Mouse (Mus musculus) midbrain, embryonic 11.5 days (tissue): Measurements from ENCODE around the gene Pnpla8. TPM values are rescaled to one million over a fixed set of nuclear protein-coding genes. Genes with fewer than 3 reads are reported as not detected.
"Not testable (repeated sequence)": the region's sequence is repeated elsewhere in the genome, so short reads cannot be mapped to it uniquely, and the experiment has no call there.

ENCODE experiments used
- ATAC-seq: fragments of 200-750 bp; cut with Nextera tagmentation; 2 replicates; pipeline ENCODE4 v1.8.0; 2017; ENCODE audit warnings: moderate TSS enrichment, moderate library complexity; ENCODE audit not compliant: low FRiP score
- DNase-seq: peaks from one replicate; pipeline ENCODE4 v3.0.0; 2015; ENCODE audit warnings: low spot score; ENCODE audit errors: missing footprints
- H3K27ac ChIP-seq: fragments of 300-500 bp; sonication (generic); 2 replicates; pipeline ENCODE4 v1.5.1; 2014; ENCODE audit warnings: low read depth, low read length
- H3K27me3 ChIP-seq: fragments of 300-500 bp; sonication (generic); 2 replicates; pipeline ENCODE4 v1.6.1; 2014; ENCODE audit warnings: mild to moderate bottlenecking, low read length, moderate library complexity, mixed read lengths; ENCODE audit not compliant: control insufficient read depth, insufficient read depth
- H3K36me3 ChIP-seq: fragments of 300-500 bp; sonication (generic); 2 replicates; pipeline ENCODE4 v1.6.1; 2014; ENCODE audit warnings: mild to moderate bottlenecking, low read length, moderate library complexity, mixed read lengths; ENCODE audit not compliant: control insufficient read depth, insufficient read depth
- H3K4me1 ChIP-seq: fragments of 300-500 bp; sonication (generic); 2 replicates; pipeline ENCODE4 v1.6.1; 2014; ENCODE audit warnings: low read length; ENCODE audit not compliant: control insufficient read depth, insufficient read depth
- H3K4me2 ChIP-seq: fragments of 300-500 bp; sonication (generic); 2 replicates; pipeline ENCODE4 v1.6.1; 2014; ENCODE audit warnings: mild to moderate bottlenecking, moderate library complexity
- H3K4me3 ChIP-seq: fragments of 300-500 bp; sonication (generic); 2 replicates; pipeline ENCODE4 v1.5.1; 2014; ENCODE audit warnings: low read depth, low read length
- H3K9ac ChIP-seq: fragments of 300-500 bp; sonication (generic); 2 replicates; pipeline ENCODE4 v1.6.1; 2014; ENCODE audit warnings: low read length
- H3K9me3 ChIP-seq: fragments of 300-500 bp; sonication (generic); 2 replicates; pipeline ENCODE4 v1.6.1; 2016; ENCODE audit warnings: low read length; ENCODE audit not compliant: control insufficient read depth
- WGBS: fragments of 180-500 bp; shearing (Covaris S2); extraction: QIAGEN DNeasy Blood & Tissue Kit; methylation state at CpG from one replicate; pipeline ENCODE4 v1.1.7; 2014; 5-methylcytosine and 5-hydroxymethylcytosine counted together
- polyA plus RNA-seq: library from polyadenylated mRNA; unstranded; fragments of >200 nt; fragmentation: Nextera tagmentation; extraction: Ambion mirVana; gene quantifications from 2 replicates; pipeline ENCODE4 v1.2.1, GENCODE M21; 2014

Pnpla8 gene
- 95.6 and 107 TPM in 2 replicates for polyA plus RNA-seq

DNA sequence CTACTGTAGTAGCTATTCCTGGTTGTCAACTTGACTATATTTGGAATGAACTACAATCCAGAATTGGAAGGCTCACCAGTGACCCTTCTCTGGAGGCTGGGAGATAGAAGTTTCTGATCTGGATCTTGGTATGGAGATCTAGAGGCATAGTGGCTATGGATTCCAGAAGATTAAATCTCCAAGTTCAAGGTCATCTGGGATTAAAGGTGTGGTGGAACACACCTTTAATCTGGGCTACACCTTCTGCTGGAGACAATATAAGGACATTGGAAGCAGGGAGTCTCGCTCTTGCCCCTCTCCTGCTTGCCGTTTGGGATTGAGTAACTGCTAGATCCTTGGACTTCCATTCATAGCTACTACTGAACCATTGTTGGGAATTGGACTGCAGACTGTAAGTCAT is at the start of gene Pnpla8:
Pnpla8 (plus strand) TSS at position 301 of the 400 bp plus-strand sequence.
- Histone ChIP-seq H3K9ac (peak within 1 kb of the TSS; percentile 80), H3K4me2 (peak within 1 kb of the TSS; percentile 71), H3K4me3 (peak within 1 kb of the TSS; percentile 67)
- H3K27ac ChIP-seq, DNase-seq, H3K36me3 ChIP-seq, H3K27me3 ChIP-seq, H3K9me3 ChIP-seq, ATAC-seq, H3K4me1 ChIP-seq: not testable (repeated sequence)
- WGBS: 89% methylated on average over 2 of the region's 2 CpGs

DNA sequence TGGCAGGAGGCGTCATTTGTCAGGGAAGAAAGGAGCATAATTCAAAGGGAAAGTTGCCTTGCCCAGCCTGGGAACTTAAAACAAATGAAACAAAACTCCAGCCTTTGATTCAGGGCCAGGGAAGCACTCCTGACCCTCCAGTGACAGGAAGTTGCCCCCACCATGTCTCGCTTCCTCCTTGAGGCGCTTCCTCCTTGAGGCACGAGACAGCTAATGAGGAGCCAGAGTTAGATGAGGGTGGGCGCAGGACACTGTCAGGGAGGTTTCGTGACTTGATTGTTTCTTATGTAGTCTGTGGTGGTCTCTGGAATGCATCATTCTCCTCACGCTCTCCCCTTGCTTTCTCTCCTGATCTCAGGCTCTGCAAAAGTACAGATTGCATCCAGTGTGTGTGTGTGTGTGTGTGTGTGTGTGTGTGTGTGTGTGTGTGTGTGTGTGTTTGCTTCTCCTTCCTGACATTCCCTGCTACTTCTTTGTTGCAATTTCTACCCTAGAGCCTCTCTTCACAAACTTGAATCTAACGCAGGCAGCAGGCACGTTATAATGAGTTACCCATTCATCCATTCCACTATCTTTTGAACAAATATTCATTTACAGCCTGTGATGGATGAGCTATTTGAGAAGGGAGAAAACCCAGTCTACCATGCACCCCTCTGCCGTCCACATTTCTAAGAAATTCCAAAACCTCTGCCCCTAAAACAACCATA is 44.7 kb upstream of the Pnpla8 start:
- ATAC-seq: peak; percentile 53
- H3K27ac ChIP-seq: no peak overlapping the region; the same call in 1 of the 2 replicates
- H3K27me3 ChIP-seq: no peaks in the 10 kb centered on the region
- no peak for DNase-seq
- 69% methylated on average over 10 of the region's 10 CpGs for WGBS
- no peaks in the 10 kb centered on the region for H3K36me3 ChIP-seq
- H3K4me1 ChIP-seq: peaks cover 2% of the 10 kb centered on the region; the same call in 1 of the 2 replicates
- no peak overlapping the region for H3K9ac ChIP-seq
- H3K4me3 ChIP-seq: no peak overlapping the region
- no peaks in the 10 kb centered on the region for H3K9me3 ChIP-seq
- H3K4me2 ChIP-seq: no peak overlapping the region

DNA sequence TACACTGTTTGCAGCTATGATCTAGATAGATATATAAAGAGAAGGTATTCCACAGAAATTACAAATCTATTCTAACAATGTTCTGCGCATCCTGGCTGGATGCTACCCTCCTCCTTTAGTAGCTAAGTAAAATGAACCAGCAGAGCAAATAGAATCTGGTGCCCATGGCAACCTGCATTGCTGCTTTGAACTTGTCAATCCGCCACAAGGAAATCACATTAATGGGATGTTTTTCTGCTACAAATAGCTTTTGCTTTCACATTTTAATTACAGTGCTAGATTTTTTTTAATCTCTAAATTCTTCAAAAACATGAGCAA is 44.2 kb upstream of the Pnpla8 start:
- H3K9me3 ChIP-seq: no peaks in the 10 kb centered on the region
- H3K4me2 ChIP-seq: no peak overlapping the region
- DNase-seq (no peak), ATAC-seq (peak; percentile 58; the same call in 1 of the 2 replicates)
- 48% methylated on average over 2 of the region's 2 CpGs for WGBS
- H3K27ac ChIP-seq: no peak overlapping the region
- no peak overlapping the region for H3K9ac ChIP-seq
- H3K36me3 ChIP-seq: no peaks in the 10 kb centered on the region
- no peak overlapping the region for H3K4me3 ChIP-seq
- no peaks in the 10 kb centered on the region for H3K27me3 ChIP-seq
- peaks cover 2% of the 10 kb centered on the region; the same call in 1 of the 2 replicates for H3K4me1 ChIP-seq

DNA sequence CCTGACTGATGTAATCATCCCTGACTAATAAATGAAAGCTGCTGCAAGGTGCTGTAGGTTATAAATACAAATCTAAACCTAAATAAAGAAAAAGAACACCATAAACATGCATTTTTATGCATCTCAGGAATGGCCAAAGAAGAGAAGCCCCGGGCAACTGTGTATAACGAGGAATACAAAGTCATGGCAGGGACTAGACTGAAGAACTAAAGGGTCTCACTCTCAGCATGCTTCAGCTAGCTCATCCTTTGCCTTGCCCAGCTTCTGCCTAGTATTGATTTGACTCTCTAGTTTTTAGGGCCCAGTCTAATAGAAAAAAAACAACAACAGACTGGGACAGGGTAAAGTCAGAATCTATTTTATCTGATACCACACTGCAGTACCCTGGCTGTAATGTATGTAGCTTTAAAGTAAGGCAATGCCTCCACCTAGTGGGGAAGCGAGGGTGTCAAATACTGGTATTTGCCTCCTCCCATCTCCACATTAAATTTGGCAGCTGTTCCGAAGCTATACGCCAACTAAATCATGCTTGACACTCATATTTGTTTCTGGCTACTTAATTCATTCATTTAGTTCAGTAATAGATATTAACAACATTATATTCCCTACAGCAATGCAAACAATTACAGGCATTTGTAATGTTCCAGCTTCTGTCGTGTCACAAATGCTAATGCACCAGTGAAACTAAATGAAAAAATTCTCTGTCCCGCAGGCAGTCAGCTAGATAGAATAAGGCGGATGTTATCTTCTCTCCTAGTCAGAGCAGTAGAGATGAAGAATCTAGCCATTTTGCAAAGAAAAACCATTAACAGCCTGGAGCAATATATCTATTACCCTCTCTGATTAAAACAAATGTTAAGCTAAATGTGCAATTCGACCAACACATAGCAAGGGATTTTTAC is 39.8 kb upstream of the Pnpla8 start:
- Histone ChIP-seq H3K9me3 (no peaks in the 10 kb centered on the region), H3K27me3 (no peaks in the 10 kb centered on the region), H3K36me3 (no peaks in the 10 kb centered on the region), H3K4me3 (no peak overlapping the region), H3K4me2 (no peak overlapping the region), H3K9ac (no peak overlapping the region), H3K4me1 (no peaks in the 10 kb centered on the region; the same call in 1 of the 2 replicates), H3K27ac (no peak overlapping the region)
- DNase-seq (peak; percentile 86), ATAC-seq (peak; percentile 82)
- WGBS: 65% methylated on average over 9 of the region's 9 CpGs

DNA sequence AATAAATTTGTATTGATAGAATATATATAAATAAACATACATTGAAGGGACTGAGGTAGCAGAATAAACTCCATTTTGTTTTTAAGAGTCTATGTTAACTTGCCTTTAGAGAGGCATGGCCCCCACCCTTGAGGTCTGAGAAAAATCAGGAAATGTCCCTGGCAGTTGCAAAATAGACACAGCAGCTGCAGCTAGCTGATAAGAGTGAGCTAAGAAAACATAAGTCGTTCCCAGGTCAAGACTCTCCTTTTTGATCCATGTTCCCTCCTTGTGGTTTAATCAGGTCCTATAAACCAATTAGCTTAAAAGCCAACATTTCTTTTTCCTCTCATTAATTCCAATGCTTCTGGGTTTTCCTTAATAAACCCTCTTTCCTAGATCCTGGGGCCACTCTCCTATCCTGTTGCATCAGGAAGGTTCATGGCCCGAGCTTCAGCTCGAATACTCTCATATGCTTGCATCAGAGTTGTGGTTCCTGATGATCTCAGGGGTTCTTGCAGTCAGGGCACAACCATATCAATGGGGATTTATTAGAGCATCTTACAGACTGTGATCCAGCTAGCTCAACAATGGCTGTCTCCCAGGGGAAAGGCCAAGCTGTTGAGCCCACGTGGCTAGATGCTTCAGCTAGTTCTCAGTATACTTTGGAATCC is 23.2 kb upstream of the Pnpla8 start:
- Histone ChIP-seq H3K4me2 (no peak overlapping the region), H3K36me3 (no peaks in the 10 kb centered on the region), H3K4me1 (no peaks in the 10 kb centered on the region), H3K4me3 (no peak overlapping the region), H3K27me3 (no peaks in the 10 kb centered on the region), H3K27ac (no peak overlapping the region), H3K9me3 (no peaks in the 10 kb centered on the region), H3K9ac (no peak overlapping the region)
- WGBS: 74% methylated on average over 4 of the region's 4 CpGs
- DNase-seq: no peak
- ATAC-seq: no peak

DNA sequence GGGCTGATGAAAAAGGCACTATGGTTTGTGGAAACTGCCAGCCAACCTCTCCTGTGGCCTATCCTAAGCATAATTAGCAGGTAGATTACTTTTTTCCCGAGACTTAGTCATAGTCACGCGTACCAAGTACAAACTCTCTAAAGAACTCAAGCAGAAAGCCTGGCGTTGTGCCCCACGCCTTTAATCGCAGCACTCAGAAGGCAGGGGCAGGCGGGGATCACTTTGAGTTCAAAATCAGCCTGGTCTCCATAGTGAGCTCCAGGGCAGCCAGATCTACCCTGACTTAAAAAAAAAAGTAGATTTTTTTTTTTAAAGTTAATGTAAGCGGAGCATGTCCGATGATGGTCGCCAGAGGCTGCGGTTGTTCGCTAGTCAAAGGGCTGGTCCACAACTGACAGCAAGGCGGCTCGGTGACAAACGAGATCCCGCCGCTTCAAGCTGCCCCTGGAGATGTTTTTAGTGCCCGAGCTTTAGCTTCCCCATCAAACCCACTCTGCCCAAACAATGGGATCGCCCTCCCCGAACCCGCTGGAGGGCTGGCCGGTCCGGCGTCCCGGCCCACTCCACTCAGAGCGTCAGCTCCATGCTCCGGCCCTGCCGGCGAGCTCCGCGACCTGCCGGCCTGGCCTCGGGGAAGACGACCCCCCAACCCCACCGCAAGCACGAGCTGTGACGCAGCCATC is 11.9 kb upstream of the Pnpla8 start:
- Histone ChIP-seq H3K36me3 (no peaks in the 10 kb centered on the region), H3K27me3 (no peaks in the 10 kb centered on the region), H3K4me1 (peaks cover 6% of the 10 kb centered on the region; the same call in 1 of the 2 replicates), H3K9me3 (no peaks in the 10 kb centered on the region), H3K4me3 (peak overlapping the region; percentile 89), H3K27ac (peak overlapping the region; percentile 52), H3K9ac (peak overlapping the region; percentile 85), H3K4me2 (peak overlapping the region; percentile 72)
- 0% methylated on average over 37 of the region's 37 CpGs for WGBS
- ATAC-seq (no peak), DNase-seq (no peak)

DNA sequence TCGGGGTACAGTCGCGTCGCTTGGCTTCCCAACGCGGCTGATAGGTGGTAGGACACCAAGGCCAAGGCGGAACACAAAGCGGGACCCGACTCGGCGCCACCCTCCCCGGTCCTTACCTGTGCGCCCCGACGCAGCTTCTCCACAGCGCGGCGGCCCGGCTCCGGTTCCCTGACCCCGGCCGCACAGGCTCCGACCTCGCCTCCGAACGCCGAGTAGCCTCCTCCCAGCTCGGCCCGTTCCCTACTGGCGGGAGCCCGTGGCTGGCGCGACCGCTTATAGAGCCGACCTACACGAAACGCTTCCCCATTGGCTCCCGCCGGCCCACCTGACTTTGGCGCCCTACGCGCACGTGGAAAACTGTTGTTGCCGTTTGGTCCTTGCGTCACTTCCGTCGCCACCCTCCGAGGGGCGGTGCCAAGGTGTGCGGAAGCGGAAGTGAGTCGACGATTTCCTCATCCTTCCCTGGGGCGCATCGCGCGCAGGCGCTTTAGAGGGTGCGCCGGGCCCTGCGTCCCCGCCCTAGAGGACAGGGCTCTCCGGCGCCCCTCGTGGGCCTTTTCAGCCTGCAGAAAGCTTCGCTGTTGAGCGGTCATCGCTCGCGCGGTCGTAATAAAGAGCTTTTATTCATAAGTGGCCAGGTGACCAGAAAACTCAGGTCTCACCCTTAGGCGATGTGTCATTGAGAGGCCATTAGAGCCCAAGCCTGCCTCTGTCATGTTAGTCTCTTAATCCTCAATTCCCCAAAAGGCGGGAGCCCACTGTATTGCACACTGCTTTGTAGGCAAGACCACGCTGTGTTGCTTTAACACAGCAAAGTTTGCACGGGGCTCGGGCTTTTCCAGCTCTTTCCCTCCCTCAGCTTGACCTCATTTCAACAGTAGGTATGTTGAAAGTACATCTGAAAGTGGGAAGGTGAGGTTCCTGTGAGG is 11.1 kb upstream of the Pnpla8 start, which contains the start of gene Dnajb9:
Dnajb9 (minus strand) TSS at position 503 of the 929 bp plus-strand sequence.
- Histone ChIP-seq H3K27me3 (no peaks in the 10 kb centered on the region), H3K27ac (peak within 1 kb of the TSS; percentile 52), H3K9ac (peak within 1 kb of the TSS; percentile 85), H3K4me1 (peaks cover 6% of the 10 kb centered on the region; the same call in 1 of the 2 replicates), H3K36me3 (no peaks in the 10 kb centered on the region), H3K4me2 (peak within 1 kb of the TSS; percentile 72), H3K9me3 (no peaks in the 10 kb centered on the region), H3K4me3 (peak within 1 kb of the TSS; percentile 89)
- DNase-seq (peak; percentile 100), ATAC-seq (peak; percentile 99)
- under 1% methylated on average over 73 of the region's 77 CpGs for WGBS

DNA sequence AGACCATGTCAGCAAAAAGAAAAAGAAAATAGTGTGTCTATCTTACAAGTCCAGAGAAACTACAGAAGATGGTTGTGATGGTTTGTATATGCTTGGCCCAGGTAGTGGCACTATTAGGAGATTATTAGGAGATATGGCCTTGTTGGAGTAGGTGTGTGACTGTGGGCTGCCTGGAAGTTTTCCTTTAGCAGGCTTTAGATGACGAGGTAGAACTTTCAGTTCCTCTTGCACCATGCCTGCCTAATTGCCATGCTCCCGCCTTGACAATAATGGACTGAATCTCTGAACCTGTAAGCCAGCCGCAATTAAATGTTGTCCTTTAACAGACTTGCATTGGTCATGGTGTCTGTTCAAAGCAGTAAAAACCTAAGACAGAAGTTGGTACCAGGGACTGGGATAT is 9.6 kb upstream of the Pnpla8 start:
- no peak overlapping the region for H3K4me2 ChIP-seq
- no peak overlapping the region for H3K9ac ChIP-seq
- ATAC-seq: no peak
- no peak overlapping the region for H3K27ac ChIP-seq
- whole genome bisulfite sequencing: 87% methylated on average over 3 of the region's 3 CpGs
- peaks cover 6% of the 10 kb centered on the region; the same call in 1 of the 2 replicates for H3K4me1 ChIP-seq
- H3K4me3 ChIP-seq: no peak overlapping the region
- no peaks in the 10 kb centered on the region for H3K9me3 ChIP-seq
- no peaks in the 10 kb centered on the region for H3K27me3 ChIP-seq
- H3K36me3 ChIP-seq: no peaks in the 10 kb centered on the region
- DNase-seq: no peak
